Mouse (Mus musculus): ENCODE measurements at regions not wholly inside any gene's neighbourhood (a gene's known extent, or its start where the extent isn't known, plus 50 kb on each side); places are given as distances from the start of the nearest gene placed in this dataset.

GRCm38 (mm10) chr12:69464906-69465305 is 92.6 kb upstream of the Gm9887 start:
- TF ChIP-seq POLR2A (IDR thresholded peaks at IDR 0.05; ENCODE audit: borderline replicate concordance, low read depth, low read length): no peak
- no peak for TF ChIP-seq CTCF (IDR thresholded peaks at IDR 0.05; ENCODE audit: low read depth, low read length)

Measured in bone marrow macrophage, adult 2 months (primary cell).